Mouse (Mus musculus) C2C12 (cell line): ENCODE data around the gene Slc4a7. TPM values are rescaled to one million over a fixed set of nuclear protein-coding genes. Genes with fewer than 3 reads are reported as not detected.

Source experiments
- H3K27me3 ChIP-seq: one replicate; pipeline ENCODE4 v1.6.1; 2011; ENCODE audit not compliant: control insufficient read depth, insufficient read depth, insufficient read length
- H3K36me3 ChIP-seq: one replicate; pipeline ENCODE4 v1.6.1; 2011; ENCODE audit not compliant: control insufficient read depth, insufficient read depth
- H3K4me3 ChIP-seq: one replicate; pipeline ENCODE4 v1.5.1; 2011; ENCODE audit warnings: mild to moderate bottlenecking, control low read depth; ENCODE audit not compliant: poor library complexity, insufficient read depth, severe bottlenecking
- H3K79me2 ChIP-seq: one replicate; pipeline ENCODE4 v1.6.1; 2011; ENCODE audit not compliant: control insufficient read depth, insufficient read depth
- H3K79me3 ChIP-seq: one replicate; pipeline ENCODE4 v1.6.1; 2011; ENCODE audit warnings: low read depth, control low read depth
- H3ac ChIP-seq: one replicate; pipeline ENCODE3; 2011; ENCODE audit warnings: low read depth; ENCODE audit not compliant: control insufficient read depth, insufficient read length
- CEBPB ChIP-seq: IDR thresholded peaks from one replicate; pipeline ENCODE4 v1.6.1; 2011; ENCODE audit warnings: low read depth, mild to moderate bottlenecking, control low read depth, moderate library complexity
- CTCF ChIP-seq: IDR thresholded peaks from one replicate; pipeline ENCODE4 v1.5.1; 2011; ENCODE audit not compliant: control insufficient read depth, insufficient read depth, insufficient read length
- FOSL1 ChIP-seq: IDR thresholded peaks from one replicate; pipeline ENCODE4 v1.8.0; 2011; ENCODE audit warnings: mild to moderate bottlenecking, low read length; ENCODE audit not compliant: poor library complexity, insufficient read depth, severe bottlenecking
- MAX ChIP-seq: IDR thresholded peaks from one replicate; pipeline ENCODE4 v1.6.1; 2011; ENCODE audit warnings: mild to moderate bottlenecking, control low read depth
- MYOD1 ChIP-seq: IDR thresholded peaks from one replicate; pipeline ENCODE4 v1.6.1; 2011; ENCODE audit warnings: low read depth; ENCODE audit not compliant: control insufficient read depth, insufficient read length
- MYOG ChIP-seq: IDR thresholded peaks from one replicate; pipeline ENCODE4 v1.6.1; 2011; ENCODE audit not compliant: control insufficient read depth, insufficient read length; ENCODE audit errors: extremely low read depth
- USF1 ChIP-seq: IDR thresholded peaks from one replicate; pipeline ENCODE4 v1.6.1; 2011; ENCODE audit warnings: low read depth, mild to moderate bottlenecking, control low read depth, moderate library complexity
- polyA plus RNA-seq: library from polyadenylated mRNA; unstranded; fragments of >200 nt; fragmentation: generic; extraction: Trizol; gene quantifications from one replicate; pipeline ENCODE4 v1.2.1, GENCODE M21; 2012; ENCODE audit warnings: missing spikeins

Gene Slc4a7
- polyA plus RNA-seq, 1 experiment = 6.0 TPM

- TF ChIP-seq MYOD1 = no peak
- H3K36me3 ChIP-seq = peaks cover 16% of the 10 kb centered on the region
Observed at GRCm38 (mm10) chr14:14803921-14804517, 101.9 kb downstream of the Slc4a7 start.

GRCm38 (mm10) chr14:14804518-14805212, 102.6 kb downstream of the Slc4a7 start:
- Histone ChIP-seq H3K79me3 (no peaks in the 10 kb centered on the region), H3ac (no peak overlapping the region), H3K36me3 (peaks cover 9% of the 10 kb centered on the region), H3K27me3 (no peaks in the 10 kb centered on the region), H3K79me2 (no peaks in the 10 kb centered on the region), H3K4me3 (no peak overlapping the region)
- TF ChIP-seq MYOG (no peak), FOSL1 (no peak), MYOD1 (no peak), CTCF (no peak), CEBPB (no peak), MAX (no peak), USF1 (no peak)

More at GRCm38 (mm10) chr14:14803921-14804517, 101.9 kb downstream of the Slc4a7 start:
- Histone ChIP-seq H3K4me3 (no peak overlapping the region), H3K27me3 (no peaks in the 10 kb centered on the region), H3K79me3 (no peaks in the 10 kb centered on the region), H3ac (no peak overlapping the region), H3K79me2 (no peaks in the 10 kb centered on the region)

DNA sequence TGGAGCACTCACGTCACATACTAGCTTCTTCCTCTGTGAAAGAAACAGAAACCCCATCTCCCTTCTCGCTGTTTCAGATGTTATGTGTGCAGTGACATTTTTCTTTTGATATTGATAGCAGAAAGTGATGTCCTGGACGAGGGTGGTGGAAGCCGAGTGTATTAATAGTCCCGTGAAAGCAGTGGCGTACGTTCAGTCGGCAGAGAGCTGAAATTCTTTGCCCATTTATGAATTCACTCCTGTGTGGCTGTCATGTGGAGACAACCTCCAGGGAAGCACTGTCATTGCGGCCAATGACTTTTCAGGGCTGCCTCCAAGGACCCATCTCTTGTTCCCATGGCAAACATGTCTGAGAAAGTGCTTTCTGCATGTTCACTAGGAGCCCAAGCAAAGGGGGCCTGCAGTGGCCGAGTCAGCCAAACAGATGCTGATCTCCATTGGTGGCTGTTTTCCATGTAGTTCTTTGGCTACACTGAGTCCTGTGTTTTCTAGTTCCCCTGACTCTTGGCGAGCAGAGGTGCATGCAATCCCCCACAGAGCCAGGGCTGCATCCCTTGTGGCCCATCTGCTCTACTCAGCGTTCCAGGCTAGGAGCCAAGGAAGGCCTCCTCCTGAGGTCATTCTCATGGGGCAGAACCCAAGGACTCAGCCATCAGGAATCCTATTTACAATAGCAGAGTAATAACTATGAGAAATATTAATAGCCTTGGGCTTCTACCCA, 130.6 kb downstream of the Slc4a7 start:
- H3K4me3 ChIP-seq = no peak overlapping the region
- no peaks in the 10 kb centered on the region for H3K27me3 ChIP-seq
- H3ac ChIP-seq = no peak overlapping the region
- H3K79me3 ChIP-seq = no peaks in the 10 kb centered on the region
- no peak for TF ChIP-seq MYOG
- TF ChIP-seq USF1 = no peak
- TF ChIP-seq CEBPB = no peak
- TF ChIP-seq MYOD1 = no peak
- TF ChIP-seq CTCF = no peak
- no peak for TF ChIP-seq FOSL1
- no peak for TF ChIP-seq MAX
- no peaks in the 10 kb centered on the region for H3K79me2 ChIP-seq
- no peaks in the 10 kb centered on the region for H3K36me3 ChIP-seq

DNA sequence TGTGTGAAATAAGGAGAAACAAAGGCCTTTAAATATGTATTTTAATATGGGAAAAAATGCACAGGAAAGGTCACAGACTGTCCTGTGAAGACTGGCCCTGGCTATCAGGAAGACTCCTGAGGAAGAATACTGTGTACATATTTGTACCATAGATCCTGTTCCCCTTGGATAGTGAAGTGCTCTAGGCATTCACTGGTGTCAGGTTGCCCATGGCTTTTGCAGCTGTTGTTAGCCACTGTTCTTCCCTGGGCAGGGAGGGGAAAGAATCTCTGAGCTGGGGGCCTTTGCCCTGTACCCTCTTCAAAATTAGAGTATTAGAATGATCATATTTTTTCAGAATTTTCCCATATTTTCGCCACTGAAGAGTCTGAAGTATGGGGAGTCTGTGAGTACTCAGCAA, 131.4 kb downstream of the Slc4a7 start:
- no peaks in the 10 kb centered on the region for H3K79me2 ChIP-seq
- no peaks in the 10 kb centered on the region for H3K36me3 ChIP-seq
- no peaks in the 10 kb centered on the region for H3K79me3 ChIP-seq
- H3K4me3 ChIP-seq = no peak overlapping the region
- no peaks in the 10 kb centered on the region for H3K27me3 ChIP-seq
- TF ChIP-seq MAX (no peak), USF1 (no peak), CTCF (no peak), FOSL1 (no peak), CEBPB (no peak), MYOD1 (no peak), MYOG (no peak)
- H3ac ChIP-seq = no peak overlapping the region

DNA sequence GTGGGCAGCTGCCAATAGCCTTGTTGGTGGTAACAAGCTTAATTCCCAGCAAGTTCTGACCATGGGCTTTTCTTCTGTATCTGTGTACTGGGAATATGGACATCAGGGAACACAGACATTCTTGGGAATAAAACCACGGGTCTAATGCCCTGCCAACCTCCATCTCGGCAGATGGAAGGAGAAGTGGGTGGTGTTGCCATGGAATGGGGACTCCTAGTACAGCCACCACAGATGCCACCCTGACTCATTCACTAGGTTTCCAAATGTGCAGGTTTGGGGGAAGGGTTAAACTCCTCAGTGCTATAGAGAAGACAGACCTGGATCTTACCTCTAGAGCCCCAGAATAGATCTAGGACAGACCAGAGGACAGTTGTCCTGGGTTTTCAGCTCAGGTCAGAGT, 132.2 kb downstream of the Slc4a7 start:
- Histone ChIP-seq H3K79me3 (no peaks in the 10 kb centered on the region), H3K36me3 (no peaks in the 10 kb centered on the region), H3K79me2 (no peaks in the 10 kb centered on the region), H3K4me3 (no peak overlapping the region), H3ac (no peak overlapping the region), H3K27me3 (no peaks in the 10 kb centered on the region)
- TF ChIP-seq MYOD1 (no peak), USF1 (no peak), MAX (no peak), CEBPB (no peak), CTCF (no peak), MYOG (no peak), FOSL1 (no peak)
